Mouse (Mus musculus) heart, embryonic 13.5 days (tissue): ENCODE data around the gene Atp1b1. TPM values are rescaled to one million over a fixed set of nuclear protein-coding genes. Genes with fewer than 3 reads are reported as not detected.
A peak's percentile ranks its signal among the peaks of the same experiment; 100 is the strongest.

Experiments
- ATAC-seq: fragments of 200-750 bp; cut with Nextera tagmentation; 2 replicates; pipeline ENCODE4 v1.8.0; 2017; ENCODE audit warnings: moderate TSS enrichment; ENCODE audit not compliant: insufficient number of reproducible peaks, low FRiP score, low TSS enrichment; ENCODE audit errors: extremely low read depth
- H3K27ac ChIP-seq: fragments of 300-500 bp; sonication (generic); replicated peaks from 2 replicates; pipeline ENCODE4 v1.5.1; 2015; ENCODE audit warnings: moderate library complexity, mild to moderate bottlenecking, inconsistent platforms
- H3K27me3 ChIP-seq: fragments of 300-500 bp; sonication (generic); replicated peaks from 2 replicates; pipeline ENCODE4 v1.6.1; 2015; ENCODE audit warnings: mild to moderate bottlenecking, inconsistent platforms
- H3K36me3 ChIP-seq: fragments of 300-500 bp; sonication (generic); 2 replicates; pipeline ENCODE4 v1.6.1; 2015; ENCODE audit warnings: mild to moderate bottlenecking, inconsistent platforms
- H3K4me1 ChIP-seq: fragments of 300-500 bp; sonication (generic); 2 replicates; pipeline ENCODE4 v1.6.1; 2015; ENCODE audit warnings: inconsistent platforms
- H3K4me2 ChIP-seq: fragments of 300-500 bp; sonication (generic); 2 replicates; pipeline ENCODE4 v1.6.1; 2015; ENCODE audit warnings: inconsistent platforms, mild to moderate bottlenecking, moderate library complexity
- H3K4me3 ChIP-seq: fragments of 300-500 bp; sonication (generic); 2 replicates; pipeline ENCODE4 v1.5.1; 2015; ENCODE audit warnings: moderate library complexity, mild to moderate bottlenecking, inconsistent platforms
- H3K9ac ChIP-seq: fragments of 300-500 bp; sonication (generic); 2 replicates; pipeline ENCODE4 v1.6.1; 2015; ENCODE audit warnings: inconsistent platforms, mild to moderate bottlenecking, moderate library complexity
- H3K9me3 ChIP-seq: fragments of 300-500 bp; sonication (generic); 2 replicates; pipeline ENCODE4 v1.6.1; 2016; ENCODE audit warnings: inconsistent platforms
- WGBS: fragments of 180-500 bp; shearing (Covaris S2); methylation state at CpG from one replicate; pipeline ENCODE4 v1.1.7; 2015; ENCODE audit warnings: mixed read lengths; 5-methylcytosine and 5-hydroxymethylcytosine counted together
- polyA plus RNA-seq: library from polyadenylated mRNA; unstranded; fragments of >200 nt; fragmentation: Nextera tagmentation; extraction: Ambion mirVana; gene quantifications from 2 replicates; pipeline ENCODE4 v1.2.1, GENCODE M21; 2015

Gene Atp1b1
- polyA plus RNA-seq: 293 and 324 TPM in 2 replicates

DNA sequence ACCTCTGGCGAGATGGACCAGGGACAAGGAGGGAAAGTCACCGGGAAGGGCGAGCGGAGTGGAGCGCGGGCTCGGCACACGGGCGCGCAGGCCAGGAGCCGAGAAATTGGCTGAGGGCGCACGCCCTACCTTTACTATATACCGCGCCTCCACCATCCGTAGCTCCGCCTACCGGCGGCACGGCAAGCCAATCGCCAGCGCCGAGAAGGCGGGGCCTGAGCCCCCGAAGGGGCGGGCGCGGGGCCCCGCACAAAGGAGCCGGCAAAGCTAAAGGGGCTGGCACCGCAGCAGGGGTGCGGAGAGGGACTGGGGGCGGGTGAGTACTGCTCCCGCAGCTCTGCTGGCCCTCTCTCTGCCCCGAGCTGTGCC lies at the start of gene Atp1b1:
Atp1b1 (minus strand) TSS at position 111 of the 369 bp plus-strand sequence.
- Histone ChIP-seq H3K4me1 (peaks cover 69% of the 10 kb centered on the region), H3K27me3 (peaks cover 26% of the 10 kb centered on the region), H3K4me2 (peak within 1 kb of the TSS; percentile 75), H3K4me3 (peak within 1 kb of the TSS; percentile 88), H3K36me3 (peaks cover 10% of the 10 kb centered on the region), H3K9me3 (no peaks in the 10 kb centered on the region), H3K27ac (peak within 1 kb of the TSS; percentile 98), H3K9ac (peak within 1 kb of the TSS; percentile 99)
- ATAC-seq: peak; percentile 78
- WGBS: under 1% methylated on average over 35 of the region's 35 CpGs

DNA sequence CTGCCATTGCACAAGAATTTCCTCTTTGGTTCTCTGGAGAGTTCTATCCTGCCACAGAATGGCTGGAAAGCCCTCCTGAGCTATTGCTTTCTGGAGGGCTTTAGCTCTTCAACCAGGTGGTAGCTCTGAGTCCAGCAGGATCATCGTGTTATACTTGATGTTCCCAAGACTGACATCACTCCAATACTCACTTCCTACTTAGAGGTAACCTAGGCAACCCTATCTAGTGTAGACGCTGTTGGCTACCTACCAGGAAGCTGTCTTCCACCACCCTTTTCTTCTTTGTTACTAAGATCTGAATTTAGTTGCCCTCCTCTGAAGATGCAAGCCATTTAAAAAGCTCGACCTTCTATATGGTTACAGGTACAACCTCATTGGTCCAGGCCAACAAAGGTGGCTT lies 46.9 kb upstream of the Atp1b1 start:
- ATAC-seq: no peak
- Histone ChIP-seq H3K36me3 (no peaks in the 10 kb centered on the region), H3K4me1 (peaks cover 23% of the 10 kb centered on the region), H3K9ac (no peak overlapping the region), H3K27ac (no peak overlapping the region), H3K4me2 (no peak overlapping the region), H3K4me3 (no peak overlapping the region), H3K27me3 (no peaks in the 10 kb centered on the region), H3K9me3 (no peaks in the 10 kb centered on the region)
- 55% methylated on average over 3 of the region's 3 CpGs for WGBS

DNA sequence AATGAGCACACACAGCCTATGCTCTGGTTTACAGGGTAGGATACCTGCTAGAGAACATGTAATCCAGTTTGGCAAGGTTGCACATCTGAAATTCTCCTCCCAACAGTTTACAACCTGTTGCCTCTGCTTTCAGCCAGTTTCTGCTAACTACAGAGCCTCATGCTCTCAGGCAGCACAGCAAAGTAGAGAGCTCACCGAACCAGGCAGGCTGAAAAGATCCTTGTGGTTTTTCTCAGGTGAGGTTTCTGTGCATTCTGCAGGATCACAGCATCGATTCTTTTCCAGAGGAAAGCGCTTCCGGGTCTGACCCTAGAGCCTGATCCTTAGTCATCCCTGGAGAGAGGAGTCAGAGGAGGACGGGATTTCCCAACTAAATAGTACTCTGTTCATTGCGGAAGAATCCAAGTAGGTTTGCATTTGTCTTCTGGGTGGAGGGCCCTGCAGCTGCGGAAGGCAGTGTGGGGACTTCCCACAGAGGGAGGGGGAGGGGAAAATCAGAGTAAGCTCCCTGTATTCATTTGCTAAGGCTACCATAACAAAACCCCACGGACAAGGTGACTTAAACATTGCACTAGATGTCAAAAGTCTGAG lies 45.1 kb upstream of the Atp1b1 start:
- ATAC-seq: no peak
- no peak overlapping the region for H3K4me3 ChIP-seq
- WGBS: 52% methylated on average over 8 of the region's 8 CpGs
- H3K4me2 ChIP-seq: no peak overlapping the region
- no peaks in the 10 kb centered on the region for H3K27me3 ChIP-seq
- H3K36me3 ChIP-seq: no peaks in the 10 kb centered on the region
- H3K27ac ChIP-seq: no peak overlapping the region
- no peaks in the 10 kb centered on the region for H3K9me3 ChIP-seq
- no peak overlapping the region for H3K9ac ChIP-seq
- peaks cover 23% of the 10 kb centered on the region for H3K4me1 ChIP-seq

DNA sequence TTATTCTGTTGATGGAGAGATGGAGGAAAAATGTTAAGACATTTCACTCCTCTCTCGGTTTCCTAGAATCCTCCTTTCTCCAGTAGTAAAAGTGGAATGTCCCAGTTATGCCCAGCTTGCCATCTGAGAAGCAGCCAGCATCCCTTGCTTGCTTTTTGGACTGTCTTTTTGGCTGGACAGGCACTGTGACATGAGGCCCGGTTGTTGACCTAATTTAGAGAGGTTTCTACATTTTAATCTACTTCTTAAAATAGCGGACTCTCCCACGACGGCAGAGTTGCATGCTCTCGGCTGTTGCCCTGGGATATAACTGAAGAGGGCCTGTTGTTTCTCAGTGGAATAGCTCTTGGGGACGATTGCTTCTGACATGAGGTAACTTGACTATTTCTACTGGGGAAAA lies 44.1 kb upstream of the Atp1b1 start:
- Histone ChIP-seq H3K9me3 (no peaks in the 10 kb centered on the region), H3K27ac (peak overlapping the region; percentile 40; the same call in 1 of the 2 replicates), H3K9ac (no peak overlapping the region), H3K4me3 (no peak overlapping the region), H3K27me3 (no peaks in the 10 kb centered on the region), H3K36me3 (no peaks in the 10 kb centered on the region), H3K4me1 (peaks cover 23% of the 10 kb centered on the region), H3K4me2 (no peak overlapping the region; the same call in 1 of the 2 replicates)
- whole genome bisulfite sequencing: 30% methylated on average over 7 of the region's 7 CpGs
- ATAC-seq: no peak

DNA sequence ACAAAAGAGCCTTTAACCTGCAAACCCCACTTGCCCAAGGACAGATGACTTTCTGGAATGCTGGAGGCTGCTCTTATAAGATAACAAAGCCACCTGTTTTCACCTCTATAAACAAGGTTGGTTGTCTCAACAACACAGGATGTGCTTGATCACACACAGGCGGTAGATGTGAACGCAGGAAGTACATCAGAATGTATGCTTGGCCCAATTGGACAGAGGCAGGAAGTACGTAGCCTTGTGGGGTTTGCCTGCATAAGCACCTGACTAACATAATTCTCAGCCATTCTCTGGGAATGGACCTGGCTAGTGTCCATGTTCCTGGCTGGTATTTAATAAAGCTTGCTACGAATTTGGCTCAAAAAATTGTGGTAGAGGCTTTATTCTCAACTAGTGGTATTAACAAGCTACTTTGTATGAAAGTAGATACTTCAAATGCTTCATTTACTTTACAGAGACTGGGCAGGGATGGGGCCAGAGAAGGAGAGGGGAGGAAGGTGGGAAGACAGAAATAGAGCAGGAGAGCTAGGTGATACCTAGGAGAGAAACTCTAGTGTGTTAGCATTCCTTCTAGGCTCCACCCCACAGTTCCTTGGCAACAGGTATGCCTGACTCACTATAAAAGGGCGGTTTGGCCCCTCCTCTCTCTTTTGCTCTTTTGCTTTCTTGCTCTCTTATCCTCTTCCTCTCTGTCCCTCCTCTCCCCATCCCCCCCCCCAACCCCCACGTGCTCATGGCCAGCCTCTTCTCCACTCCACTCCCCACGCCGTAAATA lies 36.8 kb upstream of the Atp1b1 start:
- no peak overlapping the region for H3K4me2 ChIP-seq
- no peak overlapping the region for H3K4me3 ChIP-seq
- peaks cover 31% of the 10 kb centered on the region for H3K4me1 ChIP-seq
- no peaks in the 10 kb centered on the region for H3K36me3 ChIP-seq
- 61% methylated on average over 8 of the region's 8 CpGs for WGBS
- H3K9ac ChIP-seq: no peak overlapping the region
- no peak overlapping the region for H3K27ac ChIP-seq
- no peaks in the 10 kb centered on the region for H3K27me3 ChIP-seq
- ATAC-seq: no peak
- H3K9me3 ChIP-seq: no peaks in the 10 kb centered on the region

DNA sequence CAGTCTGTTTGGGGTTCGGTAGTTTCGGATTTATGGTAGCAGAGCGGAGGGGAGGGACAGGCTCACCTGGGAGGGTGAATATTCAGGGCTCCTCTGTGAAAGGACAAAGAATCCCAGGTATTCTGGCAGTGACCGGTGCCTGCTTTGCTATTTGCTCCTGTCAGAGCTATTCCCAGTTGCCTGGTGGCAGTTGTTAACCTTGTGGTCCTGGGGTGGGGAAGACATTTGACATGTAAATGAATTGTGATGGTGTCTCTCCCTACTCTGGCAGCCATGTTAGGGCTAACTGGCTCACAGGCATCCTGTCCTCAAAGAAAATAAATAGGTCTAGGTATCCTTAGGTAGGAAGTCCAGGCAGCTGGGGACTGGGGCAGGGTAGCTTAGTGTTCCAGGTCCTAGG lies 36.1 kb upstream of the Atp1b1 start:
- ATAC-seq: no peak
- H3K27me3 ChIP-seq: no peaks in the 10 kb centered on the region
- no peak overlapping the region for H3K9ac ChIP-seq
- 45% methylated on average over 4 of the region's 4 CpGs for WGBS
- no peak overlapping the region for H3K27ac ChIP-seq
- no peaks in the 10 kb centered on the region for H3K36me3 ChIP-seq
- no peak overlapping the region for H3K4me2 ChIP-seq
- H3K9me3 ChIP-seq: no peaks in the 10 kb centered on the region
- H3K4me1 ChIP-seq: peaks cover 31% of the 10 kb centered on the region
- no peak overlapping the region for H3K4me3 ChIP-seq

DNA sequence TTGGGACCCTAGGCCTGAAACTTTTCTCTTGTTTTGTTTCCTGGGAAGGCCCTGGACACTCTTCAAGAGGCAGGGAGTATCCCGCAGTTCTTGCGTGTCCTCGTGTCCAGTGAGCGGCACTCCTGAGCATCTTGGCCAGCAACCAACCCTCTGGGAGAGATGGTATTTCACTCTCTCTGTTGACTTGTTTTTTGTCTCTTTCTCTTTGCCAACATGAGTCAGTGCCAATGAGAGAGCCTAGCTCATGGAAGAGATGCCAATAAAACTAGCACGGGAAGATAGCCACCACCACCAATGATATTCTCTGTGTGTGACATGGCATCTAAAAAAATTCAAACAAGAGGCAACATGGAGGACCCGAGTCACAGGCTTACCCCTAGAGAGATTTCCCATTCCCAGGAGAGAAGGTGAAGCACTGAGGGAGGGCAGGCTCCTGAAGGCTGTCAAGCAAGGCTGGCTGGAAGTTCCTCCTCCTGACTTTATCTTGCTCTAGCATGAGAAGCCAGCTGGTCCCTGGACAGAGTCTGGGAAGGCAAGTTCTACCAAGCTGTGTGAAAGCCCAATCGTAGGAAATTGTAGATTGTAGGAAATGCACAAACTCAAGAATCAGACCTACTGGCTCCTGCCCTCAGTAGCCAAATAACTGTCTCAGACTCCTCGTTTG lies 35.0 kb upstream of the Atp1b1 start:
- peaks cover 31% of the 10 kb centered on the region for H3K4me1 ChIP-seq
- WGBS: 64% methylated on average over 8 of the region's 8 CpGs
- H3K9me3 ChIP-seq: no peaks in the 10 kb centered on the region
- H3K36me3 ChIP-seq: no peaks in the 10 kb centered on the region
- H3K9ac ChIP-seq: no peak overlapping the region
- no peak overlapping the region for H3K4me3 ChIP-seq
- no peaks in the 10 kb centered on the region for H3K27me3 ChIP-seq
- ATAC-seq: no peak
- no peak overlapping the region for H3K4me2 ChIP-seq
- H3K27ac ChIP-seq: 0 out of 2 replicates have a peak overlapping the region, but pooled peaks have one; percentile 12

DNA sequence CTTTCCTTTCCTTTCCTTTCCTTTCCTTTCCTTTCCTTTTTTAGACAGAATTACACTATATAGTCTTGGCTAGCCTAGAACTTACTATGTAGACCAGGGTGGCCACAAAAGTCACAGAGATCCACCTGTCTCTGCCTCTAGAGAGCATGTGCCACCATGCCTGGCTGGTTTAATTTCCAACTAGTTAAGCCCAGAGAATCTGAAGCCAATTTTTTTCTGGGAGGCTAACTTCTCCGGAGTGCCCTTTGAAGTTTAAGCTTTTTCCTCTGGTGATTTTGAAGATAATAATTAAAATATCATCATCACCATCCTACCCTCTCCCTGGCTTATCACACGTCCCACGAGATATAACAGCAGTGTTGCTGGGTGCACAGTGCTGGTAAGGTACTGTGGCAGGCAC lies 34.3 kb upstream of the Atp1b1 start:
- Histone ChIP-seq H3K9ac (no peak overlapping the region), H3K27ac (no peak overlapping the region), H3K4me1 (peaks cover 31% of the 10 kb centered on the region), H3K9me3 (no peaks in the 10 kb centered on the region), H3K4me2 (no peak overlapping the region), H3K27me3 (no peaks in the 10 kb centered on the region), H3K36me3 (no peaks in the 10 kb centered on the region), H3K4me3 (no peak overlapping the region)
- 85% methylated on average over 3 of the region's 3 CpGs for WGBS
- ATAC-seq: no peak

DNA sequence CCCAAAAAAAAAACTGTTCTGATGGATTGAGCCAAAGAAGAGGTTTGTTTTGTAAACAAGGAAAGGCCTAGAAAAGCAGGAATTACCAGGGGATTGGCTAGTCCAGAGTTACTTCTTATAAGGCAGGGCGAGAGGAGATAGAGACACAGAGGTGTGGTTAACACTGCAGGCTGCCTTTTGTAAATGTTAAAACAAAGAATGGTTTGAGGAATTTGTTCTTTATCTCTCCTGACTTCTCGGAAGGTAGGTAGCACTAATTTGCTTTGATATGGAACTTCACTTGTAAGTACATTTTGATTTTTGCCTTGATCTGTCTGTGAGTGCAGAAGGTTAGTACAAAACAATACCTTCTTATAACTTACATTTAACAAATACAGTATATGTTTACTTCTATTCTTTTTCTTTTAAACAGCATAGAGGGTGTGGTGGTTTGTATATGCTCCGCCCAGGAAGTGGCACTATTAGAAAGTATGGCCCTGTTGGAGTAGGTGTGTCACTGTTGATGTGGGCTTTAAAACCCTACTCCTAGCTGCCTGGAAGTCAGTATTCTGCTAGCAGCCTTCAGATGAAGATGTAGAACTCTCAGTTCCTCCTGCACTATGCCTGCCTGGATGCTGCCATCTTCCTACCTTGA lies 31.9 kb upstream of the Atp1b1 start:
- no peak for ATAC-seq
- Histone ChIP-seq H3K36me3 (no peaks in the 10 kb centered on the region), H3K9me3 (no peaks in the 10 kb centered on the region), H3K27me3 (no peaks in the 10 kb centered on the region), H3K27ac (no peak overlapping the region), H3K4me2 (no peak overlapping the region), H3K9ac (no peak overlapping the region), H3K4me1 (peaks cover 27% of the 10 kb centered on the region), H3K4me3 (no peak overlapping the region)
- WGBS: 83% methylated on average over 3 of the region's 3 CpGs

DNA sequence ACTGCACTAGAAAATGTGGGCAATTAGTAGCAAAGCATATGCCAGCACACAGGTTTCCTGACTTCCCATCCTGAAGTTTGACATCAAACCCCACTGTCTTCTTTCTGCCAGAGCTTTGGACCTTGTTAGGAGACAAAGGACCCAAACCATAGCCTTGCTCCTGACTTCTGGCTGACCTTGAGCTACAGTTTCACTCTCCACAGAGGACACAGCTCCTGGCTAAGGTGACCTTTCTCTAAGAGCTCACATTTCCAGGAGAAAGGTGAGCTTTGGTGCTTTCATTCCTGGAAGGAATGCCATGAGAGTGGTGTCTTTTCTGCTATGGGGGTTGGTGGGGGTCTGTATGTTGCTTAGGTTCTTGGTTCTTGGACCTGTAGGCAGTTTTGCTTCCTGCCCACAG lies 25.6 kb upstream of the Atp1b1 start:
- no peak overlapping the region for H3K9ac ChIP-seq
- H3K27me3 ChIP-seq: no peaks in the 10 kb centered on the region
- no peak overlapping the region for H3K27ac ChIP-seq
- H3K9me3 ChIP-seq: no peaks in the 10 kb centered on the region
- H3K4me1 ChIP-seq: peaks cover 6% of the 10 kb centered on the region; the same call in 1 of the 2 replicates
- ATAC-seq: no peak
- H3K36me3 ChIP-seq: no peaks in the 10 kb centered on the region
- no peak overlapping the region for H3K4me2 ChIP-seq
- no peak overlapping the region for H3K4me3 ChIP-seq

DNA sequence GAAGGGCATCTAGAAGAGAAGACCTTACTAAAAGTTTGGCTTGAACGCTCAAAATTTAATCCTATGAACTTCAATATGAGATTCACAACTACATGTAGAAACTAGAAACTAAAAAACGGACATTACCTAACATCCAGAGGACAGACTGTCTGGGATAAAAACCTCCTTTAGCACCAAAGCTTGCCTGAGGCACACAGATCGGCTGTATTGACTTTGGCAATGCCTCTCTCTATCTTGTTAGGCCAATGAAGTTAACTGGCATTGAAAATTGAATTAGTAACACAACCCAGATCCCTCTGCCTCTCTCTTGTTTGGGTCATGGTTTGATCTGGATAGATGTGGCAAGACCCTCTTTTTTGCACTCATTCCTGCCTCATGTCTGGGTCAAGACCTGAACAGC lies 24.7 kb upstream of the Atp1b1 start:
- H3K9ac ChIP-seq: no peak overlapping the region
- H3K27me3 ChIP-seq: no peaks in the 10 kb centered on the region
- H3K9me3 ChIP-seq: no peaks in the 10 kb centered on the region
- H3K4me2 ChIP-seq: no peak overlapping the region
- no peaks in the 10 kb centered on the region for H3K36me3 ChIP-seq
- H3K4me1 ChIP-seq: peaks cover 6% of the 10 kb centered on the region; the same call in 1 of the 2 replicates
- H3K4me3 ChIP-seq: no peak overlapping the region
- 79% methylated on average over 3 of the region's 3 CpGs for WGBS
- no peak for ATAC-seq
- no peak overlapping the region for H3K27ac ChIP-seq
